Mouse (Mus musculus) midbrain, embryonic 16.5 days (tissue): ENCODE measurements around the gene Depdc5. TPM values are rescaled to one million over a fixed set of nuclear protein-coding genes. Genes with fewer than 3 reads are reported as not detected.
"Not testable (repeated sequence)": the region's sequence is repeated elsewhere in the genome, so short reads cannot be mapped to it uniquely, and the experiment has no call there.

Experiments
- ATAC-seq: fragments of 200-750 bp; cut with Nextera tagmentation; 2 replicates; pipeline ENCODE4 v1.8.0; 2017; ENCODE audit warnings: moderate TSS enrichment
- H3K27ac ChIP-seq: fragments of 300-500 bp; sonication (generic); 2 replicates; pipeline ENCODE4 v1.5.1; 2014; ENCODE audit warnings: mild to moderate bottlenecking, low read length, mixed read lengths
- H3K27me3 ChIP-seq: fragments of 300-500 bp; sonication (generic); 2 replicates; pipeline ENCODE4 v1.6.1; 2014; ENCODE audit warnings: low read depth, low read length, mixed read lengths; ENCODE audit not compliant: control insufficient read depth, insufficient read depth
- H3K36me3 ChIP-seq: fragments of 300-500 bp; sonication (generic); 2 replicates; pipeline ENCODE4 v1.6.1; 2014; ENCODE audit warnings: mild to moderate bottlenecking, low read length, moderate library complexity, mixed read lengths; ENCODE audit not compliant: control insufficient read depth, insufficient read depth
- H3K4me1 ChIP-seq: fragments of 300-500 bp; sonication (generic); 2 replicates; pipeline ENCODE4 v1.6.1; 2014; ENCODE audit warnings: mild to moderate bottlenecking, low read length, mixed read lengths; ENCODE audit not compliant: control insufficient read depth, insufficient read depth
- H3K4me2 ChIP-seq: fragments of 300-500 bp; sonication (generic); 2 replicates; pipeline ENCODE4 v1.6.1; 2014; ENCODE audit warnings: mild to moderate bottlenecking, low read length, mixed read lengths
- H3K4me3 ChIP-seq: fragments of 300-500 bp; sonication (generic); 2 replicates; pipeline ENCODE4 v1.5.1; 2014; ENCODE audit warnings: low read depth, mild to moderate bottlenecking, low read length, moderate library complexity, mixed read lengths
- H3K9ac ChIP-seq: fragments of 300-500 bp; sonication (generic); 2 replicates; pipeline ENCODE4 v1.6.1; 2014; ENCODE audit warnings: low read depth, low read length, mixed read lengths
- H3K9me3 ChIP-seq: fragments of 300-500 bp; sonication (generic); replicated peaks from 2 replicates; pipeline ENCODE4 v1.6.1; 2014; ENCODE audit warnings: mild to moderate bottlenecking, low read length, mixed read lengths; ENCODE audit not compliant: control insufficient read depth, poor library complexity, severe bottlenecking
- WGBS: fragments of 180-500 bp; shearing (Covaris S2); extraction: QIAGEN DNeasy Blood & Tissue Kit; methylation state at CpG from one replicate; pipeline ENCODE4 v1.1.7; 2014; 5-methylcytosine and 5-hydroxymethylcytosine counted together
- polyA plus RNA-seq: library from polyadenylated mRNA; unstranded; fragments of >200 nt; fragmentation: Nextera tagmentation; extraction: Ambion mirVana; gene quantifications from 2 replicates; pipeline ENCODE4 v1.2.1, GENCODE M21; 2015

Depdc5 gene
- polyA plus RNA-seq, 1 experiment from 2014 or later: 27.4 TPM

- Histone ChIP-seq H3K36me3 (peaks cover 11% of the 10 kb centered on the region), H3K27me3 (no peaks in the 10 kb centered on the region), H3K4me2 (no peak overlapping the region), H3K4me1 (peaks cover 2% of the 10 kb centered on the region), H3K9ac (no peak overlapping the region), H3K27ac (no peak overlapping the region), H3K4me3 (no peak overlapping the region), H3K9me3 (no peaks in the 10 kb centered on the region)
- 97% methylated on average over 5 of the region's 5 CpGs for WGBS
- ATAC-seq: no peak
Measured at GRCm38 (mm10) chr5:32869389-32870024, 6.0 kb downstream of the Depdc5 start.

DNA sequence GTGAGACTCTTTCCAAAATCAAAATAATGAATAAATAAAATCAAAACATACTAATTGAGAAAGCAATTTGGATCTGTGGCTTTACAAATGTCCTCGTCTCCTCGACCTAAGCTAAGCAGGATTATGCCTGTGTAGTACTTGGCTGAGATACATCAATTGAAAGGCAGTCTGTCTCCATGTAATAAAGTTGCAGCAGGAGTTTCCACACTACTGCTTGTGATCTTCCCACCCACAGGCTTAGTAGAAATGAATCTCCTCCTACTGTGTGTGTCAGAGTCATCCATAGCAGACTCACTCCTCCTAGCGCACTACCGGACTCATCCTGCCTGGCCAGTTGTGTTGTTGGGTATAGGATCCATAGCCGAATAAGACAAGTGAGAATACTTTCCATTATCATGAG lies 8.8 kb downstream of the Depdc5 start:
- Histone ChIP-seq H3K36me3 (peaks cover 11% of the 10 kb centered on the region), H3K9ac (no peak overlapping the region), H3K27me3 (no peaks in the 10 kb centered on the region), H3K27ac (no peak overlapping the region), H3K4me2 (no peak overlapping the region), H3K4me3 (no peak overlapping the region), H3K4me1 (no peaks in the 10 kb centered on the region), H3K9me3 (no peaks in the 10 kb centered on the region)
- no peak for ATAC-seq
- 97% methylated on average over 5 of the region's 5 CpGs for WGBS

DNA sequence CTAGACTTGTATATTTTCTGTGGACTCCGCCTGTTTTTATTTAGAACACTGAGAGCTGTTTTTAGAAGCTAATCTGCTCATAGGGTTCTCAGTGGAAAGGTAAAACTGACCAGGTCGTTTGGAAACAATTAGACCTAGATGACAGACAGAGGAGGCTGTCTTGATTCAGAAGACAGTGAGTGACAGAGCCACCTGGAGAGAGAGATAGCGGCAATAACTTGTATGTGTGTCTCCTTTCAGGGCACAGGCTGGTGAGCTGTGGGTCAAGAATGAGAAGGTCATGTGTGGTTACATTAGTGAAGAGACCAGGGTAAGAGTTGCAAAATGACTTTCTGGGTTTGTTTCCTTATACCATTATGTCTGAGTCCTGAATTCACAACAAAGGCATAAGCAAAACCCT lies 23.2 kb downstream of the Depdc5 start:
- no peak overlapping the region for H3K4me2 ChIP-seq
- H3K9me3 ChIP-seq: no peaks in the 10 kb centered on the region
- no peak for ATAC-seq
- H3K4me3 ChIP-seq: no peak overlapping the region
- 80% methylated on average over 3 of the region's 3 CpGs for WGBS
- H3K27me3 ChIP-seq: no peaks in the 10 kb centered on the region
- peaks cover 38% of the 10 kb centered on the region for H3K36me3 ChIP-seq
- no peak overlapping the region for H3K9ac ChIP-seq
- H3K27ac ChIP-seq: no peak overlapping the region
- H3K4me1 ChIP-seq: no peaks in the 10 kb centered on the region

GRCm38 (mm10) chr5:32907496-32907895 lies 44.0 kb downstream of the Depdc5 start:
- Histone ChIP-seq H3K27me3 (no peaks in the 10 kb centered on the region), H3K9me3 (no peaks in the 10 kb centered on the region), H3K4me2 (no peak overlapping the region), H3K36me3 (peaks cover 5% of the 10 kb centered on the region; the same call in 1 of the 2 replicates), H3K4me3 (no peak overlapping the region), H3K27ac (no peak overlapping the region), H3K9ac (no peak overlapping the region), H3K4me1 (no peaks in the 10 kb centered on the region)
- 9% methylated on average over 1 of the region's 1 CpGs for WGBS
- ATAC-seq: no peak

DNA sequence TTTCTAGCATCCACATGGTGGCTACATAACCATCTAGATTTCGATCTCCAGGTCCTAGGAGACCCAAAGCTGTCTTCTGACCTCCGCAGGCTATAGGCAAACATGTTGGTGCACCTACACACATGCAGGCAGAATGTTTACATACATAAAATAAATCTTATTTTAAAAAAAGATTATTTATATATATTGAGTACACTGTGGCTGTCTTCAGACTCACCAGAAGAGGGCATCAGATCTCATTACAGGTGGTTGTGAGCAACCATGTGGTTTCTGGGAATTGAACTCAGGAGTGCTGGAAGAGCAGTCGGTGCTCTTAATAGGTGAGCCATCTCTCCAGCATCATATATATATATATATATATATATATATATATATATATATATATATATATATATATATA lies 50.6 kb downstream of the Depdc5 start:
- WGBS: 71% methylated on average over 3 of the region's 3 CpGs
- H3K27ac ChIP-seq: no peak overlapping the region
- no peak for ATAC-seq
- peaks cover 10% of the 10 kb centered on the region for H3K36me3 ChIP-seq
- no peaks in the 10 kb centered on the region for H3K9me3 ChIP-seq
- no peaks in the 10 kb centered on the region for H3K27me3 ChIP-seq
- H3K4me3 ChIP-seq: no peak overlapping the region
- H3K9ac ChIP-seq: no peak overlapping the region
- no peak overlapping the region for H3K4me2 ChIP-seq
- H3K4me1 ChIP-seq: no peaks in the 10 kb centered on the region

GRCm38 (mm10) chr5:32919281-32919680 lies 55.8 kb downstream of the Depdc5 start:
- not testable (repeated sequence) for H3K27ac ChIP-seq, H3K9me3 ChIP-seq, H3K4me2 ChIP-seq, H3K27me3 ChIP-seq, H3K9ac ChIP-seq, ATAC-seq, H3K4me1 ChIP-seq, H3K4me3 ChIP-seq
- WGBS: 98% methylated on average over 2 of the region's 2 CpGs
- H3K36me3 ChIP-seq: peaks cover 11% of the 10 kb centered on the region

- H3K4me2 ChIP-seq: no peak overlapping the region
- H3K4me1 ChIP-seq: no peaks in the 10 kb centered on the region
- H3K36me3 ChIP-seq: peaks cover 31% of the 10 kb centered on the region
- H3K4me3 ChIP-seq: no peak overlapping the region
- H3K9ac ChIP-seq: no peak overlapping the region
- 85% methylated on average over 4 of the region's 4 CpGs for WGBS
- ATAC-seq: no peak
- H3K9me3 ChIP-seq: no peaks in the 10 kb centered on the region
- H3K27me3 ChIP-seq: no peaks in the 10 kb centered on the region
- no peak overlapping the region for H3K27ac ChIP-seq
Measured at GRCm38 (mm10) chr5:32922906-32923305, 59.4 kb downstream of the Depdc5 start.

DNA sequence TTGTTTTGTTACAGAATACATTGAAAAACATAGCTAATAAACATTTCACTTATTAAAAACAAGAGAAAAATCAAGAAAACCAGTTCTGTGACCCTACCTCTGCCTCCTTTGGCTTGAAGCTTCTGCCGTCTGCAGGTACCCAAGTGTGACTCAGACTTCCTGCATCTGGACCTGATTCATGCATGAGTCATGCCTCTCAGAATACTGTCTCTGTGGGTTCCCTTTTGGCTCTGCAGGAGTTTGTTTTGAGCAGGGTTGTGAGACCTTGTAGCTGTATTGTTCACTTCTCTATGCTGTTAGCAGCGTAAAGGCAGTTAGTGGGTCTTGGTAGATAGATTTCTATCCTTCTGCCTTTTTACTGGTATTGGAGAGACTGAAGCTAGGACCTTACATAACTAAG lies 67.3 kb downstream of the Depdc5 start:
- no peaks in the 10 kb centered on the region for H3K27me3 ChIP-seq
- WGBS: 84% methylated on average over 2 of the region's 2 CpGs
- no peaks in the 10 kb centered on the region for H3K4me1 ChIP-seq
- H3K36me3 ChIP-seq: peaks cover 31% of the 10 kb centered on the region
- no peak overlapping the region for H3K4me3 ChIP-seq
- H3K9ac ChIP-seq: no peak overlapping the region
- no peak overlapping the region for H3K4me2 ChIP-seq
- ATAC-seq: no peak
- no peak overlapping the region for H3K27ac ChIP-seq
- no peaks in the 10 kb centered on the region for H3K9me3 ChIP-seq

DNA sequence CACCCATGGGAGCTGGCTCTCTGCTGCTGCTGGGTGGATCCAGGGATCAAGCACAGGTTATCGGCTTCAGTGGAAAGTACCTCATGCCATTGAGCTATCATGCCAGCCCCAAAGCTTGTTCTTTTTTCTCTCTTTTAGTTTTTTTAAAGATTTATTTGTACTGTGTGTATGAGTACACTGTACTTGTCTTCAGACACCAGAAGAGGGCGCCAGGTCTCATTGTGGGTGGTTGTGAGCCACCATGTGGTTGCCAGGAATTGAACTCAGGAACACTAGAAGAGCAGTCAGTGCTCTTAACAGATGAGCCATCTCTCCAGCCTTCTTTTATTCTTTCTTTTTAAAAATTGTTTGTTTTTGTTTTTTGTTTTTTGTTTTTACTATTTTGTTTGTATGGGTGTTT lies 71.2 kb downstream of the Depdc5 start:
- Histone ChIP-seq H3K27me3 (no peaks in the 10 kb centered on the region), H3K9me3 (no peaks in the 10 kb centered on the region), H3K4me2 (no peak overlapping the region), H3K36me3 (peaks cover 23% of the 10 kb centered on the region), H3K9ac (no peak overlapping the region), H3K4me1 (no peaks in the 10 kb centered on the region), H3K27ac (no peak overlapping the region), H3K4me3 (no peak overlapping the region)
- no peak for ATAC-seq
- WGBS: 56% methylated on average over 2 of the region's 2 CpGs
